Mouse (Mus musculus) bone marrow macrophage, adult 2 months (primary cell): Measurements from ENCODE around the gene Dio2. TPM values are rescaled to one million over a fixed set of nuclear protein-coding genes. Genes with fewer than 3 reads are reported as not detected.

Experiments used
- H3K27ac ChIP-seq: 2 replicates; pipeline ENCODE4 v1.5.1; 2012; ENCODE audit warnings: low read depth, low read length; ENCODE audit not compliant: insufficient read depth
- H3K4me1 ChIP-seq: 2 replicates; pipeline ENCODE4 v1.6.1; 2012; ENCODE audit warnings: low read length; ENCODE audit not compliant: control insufficient read depth, insufficient read depth
- H3K4me3 ChIP-seq: 2 replicates; pipeline ENCODE4 v1.5.1; 2012; ENCODE audit warnings: mild to moderate bottlenecking, low read length, moderate library complexity; ENCODE audit not compliant: insufficient read depth
- CTCF ChIP-seq: IDR thresholded peaks from 2 replicates; pipeline ENCODE4 v1.5.1; 2012; ENCODE audit warnings: low read depth, mild to moderate bottlenecking, low read length, moderate library complexity
- POLR2A ChIP-seq: IDR thresholded peaks from 2 replicates; pipeline ENCODE4 v1.6.1; 2012; ENCODE audit warnings: mild to moderate bottlenecking, low read depth, low read length, borderline replicate concordance
- polyA plus RNA-seq: library from polyadenylated mRNA; stranded (reverse); fragments of >200 nt; gene quantifications from 2 replicates; pipeline ENCODE4 v1.2.4, GENCODE M21; 2012; ENCODE audit not compliant: missing spikeins, insufficient read depth, insufficient read length

The Dio2 gene
- polyA plus RNA-seq, result 0.27 and 0.28 TPM in 2 replicates

DNA sequence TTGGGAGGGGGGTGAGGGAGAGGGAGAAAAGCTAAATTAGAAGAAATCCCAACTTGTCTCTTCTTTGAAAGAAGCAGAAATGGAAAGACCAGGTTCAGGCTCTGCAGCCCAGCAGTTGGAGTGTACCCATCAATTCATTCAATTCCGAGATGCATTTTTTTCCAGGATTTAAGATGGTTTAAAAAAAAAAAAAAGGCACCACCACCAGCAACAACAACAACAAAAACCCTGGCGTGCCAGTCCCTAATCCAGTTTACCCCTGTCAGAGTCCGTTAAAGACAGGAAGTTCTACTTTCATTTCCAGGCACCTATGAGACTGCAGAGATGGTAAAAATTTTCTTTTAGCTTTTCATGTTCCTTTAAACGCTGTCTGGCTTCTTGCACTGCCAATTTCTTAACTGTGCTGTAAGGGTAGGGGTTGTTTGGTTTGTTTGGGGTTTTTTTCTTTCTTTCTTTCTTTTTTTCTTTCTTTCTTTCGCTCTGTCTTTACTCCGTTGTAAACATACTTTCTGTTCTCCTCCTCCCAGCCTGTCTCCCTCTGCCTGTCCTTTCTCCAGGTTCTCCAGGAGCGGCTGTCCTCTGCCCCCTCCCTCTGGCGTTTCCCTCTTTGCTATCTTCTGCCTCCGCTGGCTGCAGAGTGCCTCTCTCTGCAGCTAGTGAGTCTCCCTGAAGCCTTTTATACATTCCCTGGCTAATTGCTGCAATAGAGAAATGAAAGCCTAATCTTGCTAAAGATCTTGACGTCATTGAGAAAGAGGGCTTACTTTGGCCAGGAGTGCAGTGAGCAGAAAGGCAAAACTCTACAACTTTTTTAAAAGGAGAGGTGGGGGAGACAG, at the start of gene Dio2:
Gene Dio2 (minus strand): TSS at position 51 of the 836 bp plus-strand sequence.
- Histone ChIP-seq H3K27ac (no peak within 1 kb of the TSS), H3K4me3 (peak within 1 kb of the TSS; percentile 40), H3K4me1 (no peaks in the 10 kb centered on the region)
- no peak for TF ChIP-seq CTCF
- no peak for TF ChIP-seq POLR2A

DNA sequence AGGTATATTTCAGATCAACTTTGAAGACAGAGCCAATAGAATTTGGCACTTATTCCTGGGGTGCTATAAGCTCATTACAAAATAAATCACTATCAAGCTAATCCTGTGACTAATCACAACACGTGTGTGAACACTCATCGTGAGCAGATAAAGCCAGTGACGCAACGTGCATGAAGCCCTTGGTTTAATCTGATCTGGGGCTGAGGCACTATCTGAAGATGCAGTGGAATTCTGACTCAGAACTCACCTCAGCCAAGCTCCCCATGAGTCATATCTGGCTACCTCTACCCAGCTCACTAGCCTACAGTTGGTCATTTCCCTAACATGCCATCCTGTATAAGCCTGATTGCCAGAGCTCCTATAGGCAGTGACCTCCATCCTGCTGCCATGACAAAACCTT, 43.2 kb upstream of the Dio2 start:
- no peaks in the 10 kb centered on the region for H3K4me1 ChIP-seq
- no peak overlapping the region for H3K4me3 ChIP-seq
- H3K27ac ChIP-seq, result no peak overlapping the region
- TF ChIP-seq POLR2A (no peak), CTCF (no peak)

GRCm38 (mm10) chr12:90744752-90745151, 6.5 kb upstream of the Dio2 start:
- H3K4me3 ChIP-seq, result no peak overlapping the region
- no peaks in the 10 kb centered on the region for H3K4me1 ChIP-seq
- no peak overlapping the region for H3K27ac ChIP-seq
- TF ChIP-seq POLR2A (no peak), CTCF (no peak)

DNA sequence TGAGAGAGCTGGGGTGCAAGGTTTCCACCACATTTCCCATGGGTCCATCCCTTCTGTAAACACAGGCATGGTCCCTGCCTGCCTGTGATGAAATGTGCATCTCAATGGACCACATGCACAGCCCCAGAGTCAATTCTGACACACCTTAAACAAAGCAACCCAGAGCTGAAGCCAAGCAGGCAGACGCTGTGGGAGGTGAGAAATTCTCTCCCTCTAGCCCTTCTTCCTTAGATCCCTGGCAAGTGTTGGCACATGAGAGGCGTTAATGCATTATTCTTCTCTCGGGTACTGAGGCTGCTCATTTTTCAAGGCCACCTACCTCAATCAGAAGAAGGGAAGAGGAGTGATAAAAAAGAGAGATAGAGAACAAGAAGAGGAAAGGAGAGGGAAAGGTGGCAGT, 5.4 kb upstream of the Dio2 start:
- Histone ChIP-seq H3K4me1 (no peaks in the 10 kb centered on the region), H3K4me3 (no peak overlapping the region), H3K27ac (no peak overlapping the region)
- no peak for TF ChIP-seq POLR2A
- no peak for TF ChIP-seq CTCF

- Histone ChIP-seq H3K27ac (no peak overlapping the region), H3K4me1 (no peaks in the 10 kb centered on the region), H3K4me3 (no peak overlapping the region)
- TF ChIP-seq POLR2A (no peak), CTCF (no peak)
Observed at GRCm38 (mm10) chr12:90740468-90740867, 2.2 kb upstream of the Dio2 start.

GRCm38 (mm10) chr12:90737932-90738331, 306 bp downstream of the Dio2 start:
- H3K4me3 ChIP-seq, result peak overlapping the region; percentile 40
- H3K27ac ChIP-seq, result no peak overlapping the region
- no peak for TF ChIP-seq CTCF
- no peak for TF ChIP-seq POLR2A
- H3K4me1 ChIP-seq, result no peaks in the 10 kb centered on the region

DNA sequence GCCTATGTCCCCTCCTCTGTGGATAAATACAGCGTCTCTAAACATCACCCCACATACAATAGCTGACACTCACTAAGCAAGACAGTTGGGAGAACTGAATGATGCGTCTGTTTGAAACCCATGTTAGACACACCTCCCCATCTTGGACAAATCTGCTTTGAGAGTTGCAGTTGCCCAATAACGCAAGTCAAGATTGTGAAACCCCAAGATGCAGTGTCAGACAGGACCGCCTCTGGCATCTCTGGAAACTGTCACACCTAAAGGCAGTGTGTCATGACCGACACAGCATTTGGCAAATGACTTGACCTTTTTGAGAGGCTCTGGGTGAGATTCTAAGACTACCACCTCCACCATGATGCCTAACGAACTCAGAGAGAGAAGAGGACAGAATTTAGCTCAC, 2.8 kb downstream of the Dio2 start:
- TF ChIP-seq CTCF, result no peak
- TF ChIP-seq POLR2A, result no peak
- no peak overlapping the region for H3K4me3 ChIP-seq
- H3K27ac ChIP-seq, result no peak overlapping the region
- H3K4me1 ChIP-seq, result no peaks in the 10 kb centered on the region

GRCm38 (mm10) chr12:90734503-90734902, 3.7 kb downstream of the Dio2 start:
- Histone ChIP-seq H3K27ac (no peak overlapping the region), H3K4me3 (no peak overlapping the region), H3K4me1 (no peaks in the 10 kb centered on the region)
- TF ChIP-seq CTCF (no peak), POLR2A (no peak)

DNA sequence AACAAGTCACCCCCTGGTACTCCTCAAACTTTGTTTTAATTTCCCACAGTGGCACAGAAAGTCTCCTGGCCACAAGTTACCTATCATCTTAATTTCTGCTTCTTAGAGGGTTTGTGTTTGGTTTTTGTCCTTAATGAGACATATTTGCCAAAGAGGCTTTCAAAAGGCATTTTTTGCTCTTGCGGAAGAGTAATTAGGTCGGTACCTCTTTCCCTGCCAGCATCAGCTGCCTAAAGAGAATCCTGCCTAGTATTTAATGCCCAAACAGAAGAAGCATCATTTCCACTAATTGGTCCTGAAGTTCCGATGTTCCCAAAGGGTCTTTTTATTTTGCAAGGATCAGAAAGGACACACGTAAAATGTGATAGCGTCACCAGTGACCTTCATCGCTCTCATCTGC, 4.5 kb downstream of the Dio2 start:
- no peak overlapping the region for H3K4me3 ChIP-seq
- H3K4me1 ChIP-seq, result no peaks in the 10 kb centered on the region
- TF ChIP-seq CTCF (no peak), POLR2A (no peak)
- H3K27ac ChIP-seq, result no peak overlapping the region

DNA sequence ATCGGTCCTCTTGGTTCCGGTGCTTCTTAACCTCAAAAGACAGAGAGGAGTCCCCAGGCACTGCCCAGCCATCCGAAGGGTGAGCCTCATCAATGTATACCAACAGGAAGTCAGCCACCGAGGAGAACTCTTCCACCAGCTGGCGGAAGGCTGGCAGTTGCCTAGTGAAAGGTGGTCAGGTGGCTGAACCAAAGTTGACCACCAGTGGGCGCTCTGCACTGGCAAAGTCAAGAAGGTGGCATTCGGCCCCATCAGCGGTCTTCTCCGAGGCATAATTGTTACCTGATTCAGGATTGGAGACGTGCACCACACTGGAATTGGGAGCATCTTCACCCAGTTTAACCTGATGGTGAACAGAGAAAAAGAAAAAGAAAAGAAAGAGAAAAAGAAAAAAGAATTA, 8.6 kb downstream of the Dio2 start:
- Histone ChIP-seq H3K27ac (no peak overlapping the region), H3K4me3 (no peak overlapping the region), H3K4me1 (no peaks in the 10 kb centered on the region)
- TF ChIP-seq CTCF (peak; percentile 53), POLR2A (no peak)

DNA sequence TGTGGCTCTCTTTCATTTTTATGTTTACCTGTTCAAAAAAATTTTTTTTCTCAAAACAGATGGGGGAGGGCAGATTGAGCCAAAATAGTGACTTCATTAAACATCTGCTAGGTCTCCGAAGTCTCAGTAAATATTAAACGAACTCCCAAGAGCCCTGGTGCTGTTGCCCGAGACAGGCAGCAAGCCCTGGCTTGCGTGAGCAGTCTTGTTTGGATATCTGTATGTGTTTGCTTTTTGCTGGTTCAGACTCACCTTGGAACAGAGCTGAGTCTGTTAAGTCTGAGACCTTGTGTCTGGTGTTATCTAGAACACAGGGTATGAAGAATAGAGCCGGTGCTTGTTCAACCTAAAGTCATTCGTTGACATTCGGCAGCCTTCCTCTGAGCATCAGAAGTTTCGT, 13.1 kb downstream of the Dio2 start:
- H3K4me1 ChIP-seq, result no peaks in the 10 kb centered on the region
- no peak overlapping the region for H3K4me3 ChIP-seq
- TF ChIP-seq CTCF, result no peak
- no peak for TF ChIP-seq POLR2A
- H3K27ac ChIP-seq, result no peak overlapping the region

GRCm38 (mm10) chr12:90724644-90725043, 13.6 kb downstream of the Dio2 start:
- Histone ChIP-seq H3K27ac (no peak overlapping the region), H3K4me3 (no peak overlapping the region), H3K4me1 (no peaks in the 10 kb centered on the region)
- no peak for TF ChIP-seq POLR2A
- no peak for TF ChIP-seq CTCF
